Mouse (Mus musculus) myocyte (in vitro differentiated cells): ENCODE measurements around the gene Foxk1. TPM values are rescaled to one million over a fixed set of nuclear protein-coding genes. Genes with fewer than 3 reads are reported as not detected.

ENCODE experiments used
- H3K27me3 ChIP-seq: one replicate; pipeline ENCODE4 v1.6.1; 2011; ENCODE audit not compliant: control insufficient read depth, insufficient read depth, insufficient read length
- H3K36me3 ChIP-seq: one replicate; pipeline ENCODE4 v1.6.1; 2011; ENCODE audit not compliant: control insufficient read depth, insufficient read depth
- H3K4me2 ChIP-seq: one replicate; pipeline ENCODE4 v1.6.1; 2011; ENCODE audit warnings: low read depth, control low read depth
- H3K4me3 ChIP-seq: one replicate; pipeline ENCODE4 v1.5.1; 2011; ENCODE audit warnings: mild to moderate bottlenecking, control low read depth, moderate library complexity
- H3K79me2 ChIP-seq: one replicate; pipeline ENCODE4 v1.6.1; 2011; ENCODE audit not compliant: control insufficient read depth, insufficient read depth
- H3ac ChIP-seq: one replicate; pipeline ENCODE4 v1.6.1; 2011; ENCODE audit not compliant: control insufficient read depth, insufficient read length
- CEBPB ChIP-seq: IDR thresholded peaks from 2 replicates; pipeline ENCODE4 v1.6.1; 2011; ENCODE audit warnings: mild to moderate bottlenecking, moderate library complexity; ENCODE audit not compliant: poor library complexity, insufficient read depth, severe bottlenecking
- E2F4 ChIP-seq: IDR thresholded peaks from one replicate; pipeline ENCODE4 v1.6.1; 2011; ENCODE audit warnings: mild to moderate bottlenecking, control low read depth, moderate library complexity; ENCODE audit not compliant: insufficient read depth
- MAX ChIP-seq: IDR thresholded peaks from one replicate; pipeline ENCODE4 v1.6.1; 2011; ENCODE audit warnings: low read depth, mild to moderate bottlenecking, control low read depth
- MYOD1 ChIP-seq, 3 experiments: IDR thresholded peaks; one replicate each; pipeline ENCODE4 v1.6.1; 2011; ENCODE audit warnings: control low read depth in 2 of 3, low read depth in 2 of 3, mild to moderate bottlenecking in 2 of 3, moderate library complexity in 1 of 3; ENCODE audit not compliant: insufficient read length in 2 of 3, control insufficient read depth in 1 of 3
- MYOG ChIP-seq, 3 experiments: IDR thresholded peaks; one replicate each; pipeline ENCODE4 v1.6.1; 2011; ENCODE audit warnings: control low read depth in 2 of 3, low read depth in 2 of 3, mild to moderate bottlenecking in 2 of 3; ENCODE audit not compliant: insufficient read length in 2 of 3, control insufficient read depth in 1 of 3, insufficient read depth in 1 of 3
- POLR2A ChIP-seq: IDR thresholded peaks from one replicate; pipeline ENCODE4 v1.6.1; 2011; ENCODE audit warnings: low read depth, mild to moderate bottlenecking, control low read depth, moderate library complexity; ENCODE audit not compliant: insufficient read length
- POLR2AphosphoS2 ChIP-seq: IDR thresholded peaks from one replicate; pipeline ENCODE4 v1.6.1; 2011; ENCODE audit warnings: low read depth, control low read depth; ENCODE audit not compliant: insufficient read length
- REST ChIP-seq: IDR thresholded peaks from one replicate; pipeline ENCODE4 v1.6.1; 2011; ENCODE audit warnings: mild to moderate bottlenecking, control low read depth, moderate library complexity; ENCODE audit not compliant: insufficient read depth, insufficient read length
- SRF ChIP-seq: IDR thresholded peaks from one replicate; pipeline ENCODE4 v1.6.1; 2011; ENCODE audit warnings: low read depth; ENCODE audit not compliant: control insufficient read depth, insufficient read length
- TCF12 ChIP-seq: IDR thresholded peaks from one replicate; pipeline ENCODE4 v1.6.1; 2011; ENCODE audit warnings: mild to moderate bottlenecking, control low read depth; ENCODE audit not compliant: poor library complexity, insufficient read depth, severe bottlenecking
- TCF3 ChIP-seq: IDR thresholded peaks from one replicate; pipeline ENCODE4 v1.6.1; 2011; ENCODE audit warnings: low read depth, control low read depth; ENCODE audit not compliant: insufficient read length
- USF1 ChIP-seq: IDR thresholded peaks from one replicate; pipeline ENCODE4 v1.6.1; 2011; ENCODE audit warnings: low read depth, mild to moderate bottlenecking, control low read depth, moderate library complexity
- polyA plus RNA-seq: library from polyadenylated mRNA; unstranded; fragments of >200 nt; fragmentation: generic; extraction: Trizol; gene quantifications from one replicate; pipeline ENCODE4 v1.2.1, GENCODE M21; 2012; ENCODE audit warnings: missing spikeins

Foxk1 gene
- polyA plus RNA-seq, 1 experiment = 10.4 TPM

- Histone ChIP-seq H3K4me2 (no peak overlapping the region), H3K4me3 (no peak overlapping the region), H3K79me2 (no peaks in the 10 kb centered on the region), H3ac (no peak overlapping the region), H3K36me3 (no peaks in the 10 kb centered on the region), H3K27me3 (no peaks in the 10 kb centered on the region)
- TF ChIP-seq MYOG (IDR thresholded peaks at IDR 0.05; ENCODE audit: control insufficient read depth in 1 of 3, insufficient read depth in 1 of 3, insufficient read length in 2 of 3, low read depth in 2 of 3) = no peak
- no peak for TF ChIP-seq MYOD1 (IDR thresholded peaks at IDR 0.05; ENCODE audit: control insufficient read depth in 1 of 3, insufficient read length in 2 of 3, low read depth in 2 of 3)
- TF ChIP-seq CEBPB = no peak
- no peak for TF ChIP-seq REST
- TF ChIP-seq USF1 = no peak
- no peak for TF ChIP-seq MAX
These were observed 13.6 kb upstream of the Foxk1 start for GRCm38 (mm10) chr5:142387716-142388115.

DNA sequence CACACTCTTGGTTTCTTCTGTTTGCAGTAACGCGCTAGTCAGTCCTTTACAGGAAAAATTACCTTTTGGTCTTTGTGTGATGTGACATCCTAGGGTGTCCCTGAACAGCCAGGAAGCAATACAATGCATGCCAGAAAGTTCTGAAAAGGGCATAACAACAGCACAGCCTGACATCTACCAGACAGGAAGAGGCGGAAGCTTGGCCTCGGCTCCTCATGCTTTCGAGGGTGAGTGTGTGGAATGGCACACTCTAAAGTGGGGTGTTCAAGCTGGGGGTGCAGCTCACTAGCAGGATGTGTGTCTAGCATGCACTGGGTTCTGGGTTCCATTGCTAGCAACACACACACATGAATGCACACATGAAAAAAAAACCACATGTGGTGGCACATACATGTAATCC, 9.6 kb upstream of the Foxk1 start:
- Histone ChIP-seq H3K36me3 (no peaks in the 10 kb centered on the region), H3K4me2 (no peak overlapping the region), H3ac (no peak overlapping the region), H3K79me2 (no peaks in the 10 kb centered on the region), H3K27me3 (no peaks in the 10 kb centered on the region), H3K4me3 (no peak overlapping the region)
- TF ChIP-seq REST (no peak), TCF12 (no peak), MYOD1 (IDR thresholded peaks at IDR 0.05; ENCODE audit: control insufficient read depth in 1 of 3, insufficient read length in 2 of 3, low read depth in 2 of 3) (no peak), SRF (no peak), E2F4 (no peak), MYOG (IDR thresholded peaks at IDR 0.05; ENCODE audit: control insufficient read depth in 1 of 3, insufficient read depth in 1 of 3, insufficient read length in 2 of 3, low read depth in 2 of 3) (no peak), POLR2AphosphoS2 (no peak), MAX (no peak), USF1 (no peak), POLR2A (no peak), TCF3 (no peak), CEBPB (no peak)

DNA sequence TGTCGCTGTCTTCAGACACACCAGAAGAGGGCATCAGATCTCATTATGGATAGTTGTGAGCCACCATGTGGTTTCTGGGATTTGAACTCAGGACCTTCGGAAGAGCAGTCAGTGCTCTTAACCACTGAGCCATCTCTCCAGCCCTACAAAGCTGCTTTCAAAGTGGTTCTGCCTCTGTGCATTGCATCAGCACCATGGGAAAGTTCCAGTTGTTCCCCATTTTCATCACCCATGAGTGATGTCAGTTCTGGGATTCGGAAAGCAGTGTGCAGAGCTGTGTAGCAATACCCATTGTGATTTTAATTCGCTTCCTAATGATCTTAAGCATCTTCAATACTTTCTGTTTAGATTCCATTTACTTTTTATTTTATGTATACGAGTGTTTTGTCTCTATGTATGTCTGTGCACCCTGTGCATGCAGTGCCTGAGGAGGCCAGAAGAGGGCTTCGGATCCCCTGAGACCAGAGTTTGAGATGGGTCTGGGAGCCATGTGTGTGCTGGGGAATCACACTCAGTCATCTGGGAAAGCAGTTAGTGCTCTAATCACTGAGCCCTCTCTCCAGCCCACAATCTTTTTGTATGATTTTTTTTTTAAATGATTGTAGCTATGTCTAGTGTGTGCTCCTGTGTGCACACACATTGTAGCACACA, 6.6 kb upstream of the Foxk1 start:
- no peak overlapping the region for H3ac ChIP-seq
- H3K79me2 ChIP-seq = no peaks in the 10 kb centered on the region
- no peak overlapping the region for H3K4me3 ChIP-seq
- TF ChIP-seq MAX = no peak
- TF ChIP-seq POLR2AphosphoS2 = no peak
- TF ChIP-seq TCF12 = no peak
- no peak for TF ChIP-seq TCF3
- no peak for TF ChIP-seq SRF
- TF ChIP-seq REST = no peak
- TF ChIP-seq USF1 = no peak
- TF ChIP-seq POLR2A = no peak
- TF ChIP-seq CEBPB = no peak
- TF ChIP-seq MYOD1 (IDR thresholded peaks at IDR 0.05; ENCODE audit: control insufficient read depth in 1 of 3, insufficient read length in 2 of 3, low read depth in 2 of 3) = no peak
- no peaks in the 10 kb centered on the region for H3K27me3 ChIP-seq
- H3K4me2 ChIP-seq = no peak overlapping the region
- no peaks in the 10 kb centered on the region for H3K36me3 ChIP-seq

GRCm38 (mm10) chr5:142395909-142396308, 5.4 kb upstream of the Foxk1 start:
- Histone ChIP-seq H3K27me3 (no peaks in the 10 kb centered on the region), H3K4me2 (no peak overlapping the region)

GRCm38 (mm10) chr5:142400181-142400883, 965 bp upstream of the Foxk1 start:
- H3K4me3 ChIP-seq = peak overlapping the region; percentile 77
- TF ChIP-seq MYOG (IDR thresholded peaks at IDR 0.05; ENCODE audit: control insufficient read depth in 1 of 3, insufficient read depth in 1 of 3, insufficient read length in 2 of 3, low read depth in 2 of 3) = no peak
- no peak for TF ChIP-seq MAX
- TF ChIP-seq POLR2AphosphoS2 = no peak
- TF ChIP-seq CEBPB = no peak
- no peak for TF ChIP-seq REST
- no peak for TF ChIP-seq SRF
- no peak for TF ChIP-seq USF1
- no peak for TF ChIP-seq TCF12
- no peak for TF ChIP-seq E2F4
- TF ChIP-seq POLR2A = no peak
- H3K4me2 ChIP-seq = peak overlapping the region; percentile 100
- H3ac ChIP-seq = no peak overlapping the region
- H3K27me3 ChIP-seq = no peaks in the 10 kb centered on the region
- no peaks in the 10 kb centered on the region for H3K36me3 ChIP-seq
- peaks cover 33% of the 10 kb centered on the region for H3K79me2 ChIP-seq

More at GRCm38 (mm10) chr5:142395909-142396308, 5.4 kb upstream of the Foxk1 start:
- Histone ChIP-seq H3ac (no peak overlapping the region), H3K4me3 (no peak overlapping the region), H3K36me3 (no peaks in the 10 kb centered on the region), H3K79me2 (no peaks in the 10 kb centered on the region)
- TF ChIP-seq E2F4 = no peak
- no peak for TF ChIP-seq TCF12
- TF ChIP-seq MYOG (IDR thresholded peaks at IDR 0.05; ENCODE audit: control insufficient read depth in 1 of 3, insufficient read depth in 1 of 3, insufficient read length in 2 of 3, low read depth in 2 of 3) = no peak
- no peak for TF ChIP-seq SRF
- TF ChIP-seq POLR2A = no peak
- no peak for TF ChIP-seq USF1
